Mouse (Mus musculus) adrenal gland, adult 18-20 months (tissue): ENCODE results near the gene Adora3. TPM values are rescaled to one million over a fixed set of nuclear protein-coding genes. Genes with fewer than 3 reads are reported as not detected.

ENCODE experiments used
- DNase-seq, 2 experiments: peaks; one replicate each; pipeline ENCODE4 v3.0.0; 2021 to 2022; ENCODE audit warnings: low spot score in 2 of 2
- total RNA-seq, 2 experiments: library from RNA; stranded (reverse); gene quantifications; 1 replicate in 1 of 2; 2 replicates in 1 of 2; pipeline ENCODE4 v1.2.3; 2021

Gene Adora3
- total RNA-seq, 2 experiments from 2014 or later, result 0.33 to 0.80 TPM

GRCm38 (mm10) chr3:105873451-105874445 is 3.1 kb downstream of the Adora3 start:
- no peak for DNase-seq

- DNase-seq, result peak in 1 of 2 experiments; percentile 51
These were observed 5.4 kb downstream of the Adora3 start for GRCm38 (mm10) chr3:105876022-105876421.

GRCm38 (mm10) chr3:105877252-105877803 is 6.7 kb downstream of the Adora3 start:
- DNase-seq, result no peak

GRCm38 (mm10) chr3:105877919-105878318 is 7.3 kb downstream of the Adora3 start:
- DNase-seq, result peak in 1 of 2 experiments; percentile 17

GRCm38 (mm10) chr3:105878751-105879150 is 8.1 kb downstream of the Adora3 start:
- DNase-seq, result no peak

- DNase-seq, result no peak
These were observed 9.8 kb downstream of the Adora3 start for GRCm38 (mm10) chr3:105880419-105880818.

- no peak for DNase-seq
These were observed 11.4 kb downstream of the Adora3 start for GRCm38 (mm10) chr3:105882105-105882504.

GRCm38 (mm10) chr3:105883111-105883510 is 12.5 kb downstream of the Adora3 start:
- DNase-seq, result no peak

GRCm38 (mm10) chr3:105888961-105889360 is 18.3 kb downstream of the Adora3 start:
- no peak for DNase-seq

GRCm38 (mm10) chr3:105890220-105890619 is 19.6 kb downstream of the Adora3 start:
- DNase-seq, result no peak

GRCm38 (mm10) chr3:105891141-105891540 is 20.5 kb downstream of the Adora3 start:
- DNase-seq, result no peak

- DNase-seq, result no peak
These were observed 21.3 kb downstream of the Adora3 start for GRCm38 (mm10) chr3:105891760-105892571.

- no peak for DNase-seq
These were observed 22.2 kb downstream of the Adora3 start for GRCm38 (mm10) chr3:105892572-105893495.

GRCm38 (mm10) chr3:105893941-105894391 is 23.3 kb downstream of the Adora3 start:
- peak; percentile 37 for DNase-seq

GRCm38 (mm10) chr3:105894601-105895592 is 24.2 kb downstream of the Adora3 start:
- peak; percentile 96 to 98 for DNase-seq

GRCm38 (mm10) chr3:105896811-105897210 is 26.2 kb downstream of the Adora3 start:
- DNase-seq, result no peak

- DNase-seq, result peak in 1 of 2 experiments; percentile 39
These were observed 27.7 kb downstream of the Adora3 start for GRCm38 (mm10) chr3:105898325-105898724.

- DNase-seq, result no peak
These were observed 28.2 kb downstream of the Adora3 start for GRCm38 (mm10) chr3:105898861-105899260.
